In genomic region chr12:32963858-32964257, GRCm38 (mm10) we compare ENCODE assay signal across 30 mouse cellular contexts. TPM values are rescaled to one million over a fixed set of nuclear protein-coding genes. Genes with fewer than 3 reads are reported as not detected.
DNase-seq lines count a peak whose midpoint lies in the region; ATAC-seq and TF ChIP-seq lines count a peak whose summit lies in the region.
"Had no signal": no experiment of that assay in that cellular context is flagged by ENCODE, and none has a peak within 500 bp of the region (broad histone marks: within the 10 kb centered on the region; RNA-seq: fewer than 3 reads in every experiment).

No protein-coding gene starts in this region.

- no peak for TF ChIP-seq CTCF in liver, embryonic 14.5 days (IDR thresholded peaks at IDR 0.05; ENCODE audit: low read depth)

- no peaks in the 10 kb centered on the region for H3K9me3 ChIP-seq in liver, embryonic 14.5 days (ENCODE audit: control insufficient read depth, low read length)
- no peaks in the 10 kb centered on the region for H3K9me3 ChIP-seq in midbrain, embryonic 11.5 days (ENCODE audit: control insufficient read depth, low read length)
- no peaks in the 10 kb centered on the region for H3K9me3 ChIP-seq in intestine, embryonic 15.5 days
- H3K9me3 ChIP-seq: embryonic facial prominence, embryonic 10.5 days; embryonic facial prominence, embryonic 15.5 days; forebrain, embryonic 13.5 days; heart, embryonic 10.5 days had no signal

- H3K9ac ChIP-seq in liver, embryonic 14.5 days (replicated peaks), result no peak overlapping the region
- no peak overlapping the region for H3K9ac ChIP-seq in midbrain, embryonic 11.5 days (ENCODE audit: low read length)
- no peak overlapping the region for H3K9ac ChIP-seq in intestine, embryonic 15.5 days
- H3K9ac ChIP-seq: embryonic facial prominence, embryonic 15.5 days; forebrain, embryonic 13.5 days; hindbrain, embryonic 14.5 days had no signal

- peaks cover 6% of the 10 kb centered on the region for H3K36me3 ChIP-seq in liver, embryonic 14.5 days (replicated peaks; ENCODE audit: control insufficient read depth, insufficient read depth, low read depth)
- no peaks in the 10 kb centered on the region for H3K36me3 ChIP-seq in midbrain, embryonic 11.5 days (ENCODE audit: control insufficient read depth, insufficient read depth, low read length)
- no peaks in the 10 kb centered on the region for H3K36me3 ChIP-seq in intestine, embryonic 15.5 days

- peaks cover 13 to 14% of the 10 kb centered on the region in 2 experiments for H3K4me1 ChIP-seq in liver, embryonic 14.5 days (replicated peaks; ENCODE audit: control insufficient read depth in 2 of 2, insufficient read depth in 2 of 2, low read length in 1 of 2)
- no peaks in the 10 kb centered on the region; the same call in 1 of the 2 replicates for H3K4me1 ChIP-seq in midbrain, embryonic 11.5 days (ENCODE audit: control insufficient read depth, insufficient read depth, low read length)
- H3K4me1 ChIP-seq in intestine, embryonic 15.5 days (replicated peaks), result peaks cover 8% of the 10 kb centered on the region
- H3K4me1 ChIP-seq: forebrain, embryonic 13.5 days had no signal

- H3K4me2 ChIP-seq in liver, embryonic 14.5 days (ENCODE audit: low read depth), result no peak overlapping the region
- no peak overlapping the region for H3K4me2 ChIP-seq in midbrain, embryonic 11.5 days
- H3K4me2 ChIP-seq in intestine, embryonic 15.5 days (replicated peaks), result no peak overlapping the region
- H3K4me2 ChIP-seq: embryonic facial prominence, embryonic 15.5 days; forebrain, embryonic 13.5 days; hindbrain, embryonic 14.5 days had no signal

- TF ChIP-seq EP300 in liver, embryonic 14.5 days (IDR thresholded peaks at IDR 0.05; ENCODE audit: low read depth), result 0 out of 2 replicates have a peak, but pooled peaks have one; percentile 4

- H3K27me3 ChIP-seq in liver, embryonic 14.5 days (ENCODE audit: control insufficient read depth, insufficient read depth, low read length), result no peaks in the 10 kb centered on the region
- no peaks in the 10 kb centered on the region for H3K27me3 ChIP-seq in midbrain, embryonic 11.5 days (ENCODE audit: control insufficient read depth, insufficient read depth, low read length)
- no peaks in the 10 kb centered on the region for H3K27me3 ChIP-seq in intestine, embryonic 15.5 days (replicated peaks)
- H3K27me3 ChIP-seq: embryonic facial prominence, embryonic 15.5 days; forebrain, embryonic 13.5 days had no signal

- DNase-seq in A20 (ENCODE audit: low read depth, low spot score), result peak; percentile 49
- peak; percentile 35 for DNase-seq in MEL-GATA-1-ER (ENCODE audit: extremely low read depth, low read depth)
- no peak for DNase-seq in liver, embryonic 14.5 days (ENCODE audit: low read depth in 3 of 3, low spot score in 3 of 3)
- DNase-seq in midbrain, embryonic 11.5 days (ENCODE audit: low spot score, missing footprints), result no peak
- DNase-seq in heart, postnatal 14 days, result no peak
- DNase-seq: adrenal gland, adult 8-10 months; cerebellum, adult 2 months; cerebellum, postnatal 14 days; gastrocnemius, postnatal 14 days; heart, adult 11 months; heart, postnatal 4 days; kidney, adult 11 months; kidney, postnatal 36 days; left cerebral cortex, postnatal 4 days; lung, adult 2 months; lung, postnatal 14 days; midbrain, embryonic 14.5 days; right cerebral cortex, postnatal 25 days; thymus, adult 2 months; thymus, postnatal 36 days had no signal

- intact Hi-C loops in heart, postnatal 14 days (cut with DNase I), result no loop called here

- ATAC-seq in liver, embryonic 14.5 days (ENCODE audit: insufficient read depth), result peak; percentile 68; the same call in 1 of the 2 replicates
- peak; percentile 83 for ATAC-seq in megakaryocyte-erythroid progenitor cell, adult 5-6 weeks (replicated peaks; ENCODE audit: low FRiP score, low TSS enrichment, poor library complexity, severe bottlenecking)
- ATAC-seq in midbrain, embryonic 11.5 days (ENCODE audit: low FRiP score), result no peak
- no peak for ATAC-seq in intestine, embryonic 15.5 days
- ATAC-seq: CD4-positive, CD25-positive, alpha-beta regulatory T cell, adult 4 months; forebrain, embryonic 13.5 days had no signal

- H3K27ac ChIP-seq in liver, embryonic 14.5 days, result no peak overlapping the region
- H3K27ac ChIP-seq in midbrain, embryonic 11.5 days (ENCODE audit: low read depth, low read length), result no peak overlapping the region
- no peak overlapping the region for H3K27ac ChIP-seq in intestine, embryonic 15.5 days
- H3K27ac ChIP-seq: embryonic facial prominence, embryonic 10.5 days; embryonic facial prominence, embryonic 15.5 days; forebrain, embryonic 13.5 days; heart, embryonic 10.5 days; hindbrain, embryonic 14.5 days; layer of hippocampus, adult 2 months; stomach, postnatal 0 days had no signal

- H3K4me3 ChIP-seq in liver, embryonic 14.5 days (ENCODE audit: insufficient read depth in 1 of 2, low read depth in 2 of 2, low read length in 2 of 2), result no peak overlapping the region
- H3K4me3 ChIP-seq in midbrain, embryonic 11.5 days (ENCODE audit: low read depth, low read length), result no peak overlapping the region
- no peak overlapping the region for H3K4me3 ChIP-seq in intestine, embryonic 15.5 days (replicated peaks)
- H3K4me3 ChIP-seq: embryonic facial prominence, embryonic 10.5 days; embryonic facial prominence, embryonic 15.5 days; forebrain, embryonic 13.5 days; heart, embryonic 10.5 days; layer of hippocampus, adult 2 months had no signal

- 28% methylated on average over 4 of the region's 4 CpGs for WGBS in liver, embryonic 14.5 days (ENCODE audit: insufficient replicate concordance)
- 93% methylated on average over 4 of the region's 4 CpGs for WGBS in midbrain, embryonic 11.5 days
- 77% methylated on average over 4 of the region's 4 CpGs for WGBS in intestine, embryonic 15.5 days

RNA-seq across cellular contexts. Expression of gene Sypl, which starts 10.2 kb away (rescaled TPM):
- 9.6 and 14.6 TPM in 2 replicates for polyA plus RNA-seq in liver, embryonic 14.5 days (2012; rRNA removed)
- 32.5 and 38.6 TPM in 2 replicates for polyA plus RNA-seq in liver, embryonic 14.5 days (2014; fragmentation: Nextera tagmentation; extraction: Ambion mirVana)
- total RNA-seq in megakaryocyte-erythroid progenitor cell, adult 5-6 weeks (2014; fragmentation: Nextera tagmentation), result 34.3 and 36.1 TPM in 2 replicates
- 33.3 and 53.2 TPM in 2 replicates for total RNA-seq in megakaryocyte-erythroid progenitor cell, adult 5-6 weeks (2017)
- 45.3 and 52.8 TPM in 2 replicates for polyA plus RNA-seq in midbrain, embryonic 11.5 days (2014; fragmentation: Nextera tagmentation; extraction: Ambion mirVana)
- polyA plus RNA-seq in intestine, embryonic 15.5 days (2015; fragmentation: Nextera tagmentation; extraction: Ambion mirVana), result 157 and 159 TPM in 2 replicates
- 10 to 100 TPM; 87.4 to 88.3 TPM for total RNA-seq in heart, postnatal 14 days (2021)

Comparison
In these comparisons a context has a peak if more than half of its experiments do, and no peak if none do; other contexts are left out.
1. DNase-seq: peak in A20 (single experiment) and MEL-GATA-1-ER (single experiment); none in liver, embryonic 14.5 days (0 of 3), midbrain, embryonic 11.5 days (single experiment) and heart, postnatal 14 days (0 of 2).
2. ATAC-seq: peak in liver, embryonic 14.5 days (single experiment) and megakaryocyte-erythroid progenitor cell, adult 5-6 weeks (single experiment); none in midbrain, embryonic 11.5 days (single experiment) and intestine, embryonic 15.5 days (single experiment).